Mouse (Mus musculus) hindbrain, embryonic 11.5 days (tissue): ENCODE data around the gene Btnl6. TPM values are rescaled to one million over a fixed set of nuclear protein-coding genes. Genes with fewer than 3 reads are reported as not detected.

Experiments used
- polyA plus RNA-seq: library from polyadenylated mRNA; unstranded; fragments of >200 nt; fragmentation: Nextera tagmentation; extraction: Ambion mirVana; gene quantifications from 2 replicates; pipeline ENCODE4 v1.2.1, GENCODE M21; 2014

The Btnl6 gene
- polyA plus RNA-seq, 1 experiment from 2014 or later: not detected

Other genes starting within 250 kb of the Btnl6 start
- gene H2-Aa, start 229.5 kb downstream of the Btnl6 start, polyA plus RNA-seq: not detected in 2 replicates
- 1.3 and 2.5 TPM in 2 replicates for gene H2-Eb1, start 211.5 kb downstream of the Btnl6 start, polyA plus RNA-seq
- not detected in 2 replicates for gene H2-Eb2, start 191.7 kb downstream of the Btnl6 start, polyA plus RNA-seq
- 0.13 TPM in 1 of 2 replicates, not detected in the other for gene Btnl2, start 162.5 kb downstream of the Btnl6 start, polyA plus RNA-seq
- gene Btnl1, start 140.2 kb downstream of the Btnl6 start, polyA plus RNA-seq: 0.08 TPM in 1 of 2 replicates, not detected in the other
- 2.7 and 4.1 TPM in 2 replicates for gene BC051142, start 118.5 kb downstream of the Btnl6 start, polyA plus RNA-seq
- gene Btnl4, start 40.0 kb downstream of the Btnl6 start, polyA plus RNA-seq: not detected in 2 replicates
- gene Notch4, start 46.9 kb upstream of the Btnl6 start, polyA plus RNA-seq: 9.6 and 11.6 TPM in 2 replicates
- 3.2 and 5.9 TPM in 2 replicates for gene Gpsm3, start 72.5 kb upstream of the Btnl6 start, polyA plus RNA-seq
- gene Pbx2, start 73.9 kb upstream of the Btnl6 start, polyA plus RNA-seq: 16.6 and 17.3 TPM in 2 replicates
- gene Ager, start 80.5 kb upstream of the Btnl6 start, polyA plus RNA-seq: 1.7 and 2.2 TPM in 2 replicates
- gene Rnf5, start 86.3 kb upstream of the Btnl6 start, polyA plus RNA-seq: 175 and 182 TPM in 2 replicates
- gene Agpat1, start 86.9 kb upstream of the Btnl6 start, polyA plus RNA-seq: 73.8 and 81.2 TPM in 2 replicates
- 4.4 and 4.7 TPM in 2 replicates for gene Egfl8, start 98.6 kb upstream of the Btnl6 start, polyA plus RNA-seq
- 23.6 and 26.0 TPM in 2 replicates for gene Ppt2, start 111.2 kb upstream of the Btnl6 start, polyA plus RNA-seq
- 1.0 and 2.0 TPM in 2 replicates for gene Prrt1, start 112.2 kb upstream of the Btnl6 start, polyA plus RNA-seq
- gene Fkbpl, start 127.4 kb upstream of the Btnl6 start, polyA plus RNA-seq: 16.4 and 17.2 TPM in 2 replicates
- 61.9 and 67.5 TPM in 2 replicates for gene Atf6b, start 129.8 kb upstream of the Btnl6 start, polyA plus RNA-seq
- 0.01 and 0.09 TPM in 2 replicates for gene Tnxb, start 153.2 kb upstream of the Btnl6 start, polyA plus RNA-seq
- gene C4b, start 226.5 kb upstream of the Btnl6 start, polyA plus RNA-seq: not detected in 2 replicates